Mouse (Mus musculus) cerebral cortex, adult 2 months (tissue): ENCODE measurements around the gene Polr3c.

Experiments
- WGBS: fragments of 180-500 bp; shearing (Covaris S2); methylation state at CpG from one replicate; pipeline ENCODE4 v1.1.7; 2018; 5-methylcytosine and 5-hydroxymethylcytosine counted together

Gene Polr3c

DNA sequence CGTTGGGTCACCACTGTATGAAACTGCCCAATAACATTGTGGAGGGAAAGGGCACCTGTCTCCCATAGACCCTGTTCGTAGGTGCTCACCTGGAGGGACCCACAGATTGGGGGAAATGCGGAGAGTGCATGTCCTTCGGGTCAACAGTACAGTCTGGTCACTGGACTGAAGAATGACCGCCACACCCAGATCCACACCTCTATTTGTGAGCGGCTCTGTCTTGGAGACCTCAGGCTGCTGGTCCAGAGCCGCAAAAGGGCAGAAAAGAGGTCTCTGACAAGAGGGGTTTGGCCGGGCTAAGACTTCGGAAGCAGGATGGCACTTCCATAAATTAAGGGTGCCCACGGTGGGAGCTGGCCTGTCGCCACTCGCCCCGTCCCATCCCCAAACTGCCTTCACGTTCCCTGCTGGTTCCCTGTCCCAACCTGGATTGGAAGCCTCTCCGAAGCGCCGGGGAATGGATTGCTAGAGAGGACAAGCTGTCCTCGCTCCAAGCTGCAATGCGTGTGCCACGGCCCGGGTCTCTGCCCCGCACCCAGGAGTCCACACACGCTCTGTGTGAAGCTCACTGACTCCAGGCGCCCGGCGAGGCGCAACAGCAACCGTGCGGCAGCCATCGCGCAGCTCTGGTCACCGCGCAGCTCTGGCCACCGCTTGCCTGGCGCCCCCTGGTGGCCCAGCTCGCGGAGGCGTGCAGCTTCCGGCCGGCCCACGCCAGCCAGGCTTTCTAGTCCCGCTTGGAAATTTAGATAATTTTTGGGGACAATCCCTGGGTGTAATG, 19.3 kb downstream of the Polr3c start, which contains the start of gene Nudt17:
Nudt17 (minus strand) TSS at position 660 of the 781 bp plus-strand sequence.
- 5% methylated on average over 42 of the region's 42 CpGs for WGBS

DNA sequence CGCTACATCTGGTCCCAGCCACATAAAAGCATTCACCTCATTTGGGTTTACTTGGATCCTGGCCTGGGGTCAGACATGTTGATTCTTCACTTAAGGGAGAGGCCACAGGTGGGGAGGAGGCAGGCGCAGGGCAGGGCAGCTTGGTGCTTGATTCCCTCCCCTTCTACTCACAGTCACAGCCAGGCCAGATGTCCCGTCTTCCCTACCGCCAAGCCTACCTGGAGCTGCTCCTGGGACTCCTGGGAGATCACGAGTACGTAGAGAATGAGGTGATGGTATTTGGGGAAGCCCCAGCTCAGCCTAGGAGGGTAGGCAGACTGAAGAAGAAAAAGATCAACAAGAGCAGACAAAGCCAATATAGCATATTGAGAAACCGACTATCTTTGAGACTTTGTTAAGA, 20.4 kb downstream of the Polr3c start:
- WGBS = 78% methylated on average over 7 of the region's 7 CpGs

DNA sequence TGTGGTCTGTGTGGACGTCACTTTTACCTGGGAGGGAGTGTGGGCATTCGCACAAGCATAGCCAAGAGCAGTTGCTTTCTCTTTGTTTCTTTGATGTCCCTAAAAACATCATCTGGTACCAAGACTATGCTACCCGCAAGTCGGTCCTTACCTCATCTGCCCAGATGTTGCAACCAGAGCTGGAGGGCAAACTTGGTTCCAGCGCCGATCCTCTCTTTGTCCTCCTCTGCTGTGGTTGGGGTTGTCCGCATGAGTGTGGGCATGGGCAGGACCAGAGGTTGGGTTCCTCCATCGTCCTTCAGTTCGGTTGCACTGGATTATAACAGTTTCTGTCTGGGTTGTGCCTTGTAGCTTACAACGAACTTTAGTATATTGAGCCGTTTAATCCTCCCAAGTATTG, 21.2 kb downstream of the Polr3c start:
- 90% methylated on average over 11 of the region's 11 CpGs for WGBS

DNA sequence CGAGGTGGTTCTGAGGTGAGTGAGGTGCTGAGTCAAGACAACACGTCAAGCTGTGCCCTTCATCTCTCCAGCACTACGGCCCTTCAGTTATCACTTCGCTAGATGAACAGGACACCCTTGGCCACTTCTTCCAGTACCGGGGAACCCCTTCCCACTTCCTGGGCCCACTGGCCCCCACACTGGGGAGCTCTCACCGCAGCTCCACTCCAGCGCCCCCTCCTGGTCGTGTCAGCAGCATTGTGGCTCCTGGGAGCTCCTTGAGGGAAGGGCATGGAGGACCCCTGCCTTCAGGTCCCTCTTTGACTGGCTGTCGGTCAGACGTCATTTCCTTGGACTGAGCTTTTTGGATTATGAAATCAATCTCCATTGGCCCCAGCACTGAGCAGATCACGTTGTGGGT, 22.6 kb downstream of the Polr3c start:
- WGBS = 66% methylated on average over 11 of the region's 11 CpGs

DNA sequence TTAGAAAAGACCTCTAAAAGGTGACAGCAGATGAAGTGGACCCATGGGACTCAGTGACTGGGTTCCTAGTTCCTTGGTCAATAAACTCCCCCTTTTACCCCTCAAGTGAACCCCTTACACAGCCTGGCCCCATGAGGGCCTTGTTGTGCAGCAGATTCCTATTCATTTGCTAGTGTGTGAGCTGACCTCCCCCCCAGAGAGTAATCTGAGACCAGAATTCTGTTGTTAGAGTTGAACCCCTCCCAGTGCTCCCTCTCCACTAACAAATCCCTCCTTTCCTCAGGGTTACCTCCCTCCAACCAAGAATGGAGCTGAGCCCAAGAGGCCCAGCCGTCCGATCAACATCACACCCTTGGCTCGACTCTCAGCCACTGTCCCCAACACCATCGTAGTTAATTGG, 26.4 kb downstream of the Polr3c start:
- WGBS = 88% methylated on average over 4 of the region's 4 CpGs

DNA sequence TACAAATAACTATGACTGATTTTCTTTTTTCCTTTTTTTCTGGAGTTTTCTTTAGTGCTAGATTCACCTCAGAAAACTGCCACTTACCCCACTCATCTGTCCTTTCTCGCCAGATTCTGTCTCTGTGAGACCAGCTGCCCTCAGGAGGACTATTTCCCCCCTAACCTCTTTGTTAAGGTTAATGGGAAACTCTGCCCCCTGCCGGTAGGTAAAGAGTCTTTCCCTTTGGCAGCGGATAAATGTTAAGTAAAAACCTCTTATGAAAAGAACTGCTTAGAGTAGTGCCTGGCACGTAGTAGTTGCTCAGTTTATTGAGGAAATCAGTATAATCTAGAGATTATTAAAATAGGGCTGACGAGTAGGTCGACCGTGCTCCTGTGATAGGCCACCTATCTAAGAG, 27.1 kb downstream of the Polr3c start:
- WGBS = 62% methylated on average over 7 of the region's 7 CpGs

DNA sequence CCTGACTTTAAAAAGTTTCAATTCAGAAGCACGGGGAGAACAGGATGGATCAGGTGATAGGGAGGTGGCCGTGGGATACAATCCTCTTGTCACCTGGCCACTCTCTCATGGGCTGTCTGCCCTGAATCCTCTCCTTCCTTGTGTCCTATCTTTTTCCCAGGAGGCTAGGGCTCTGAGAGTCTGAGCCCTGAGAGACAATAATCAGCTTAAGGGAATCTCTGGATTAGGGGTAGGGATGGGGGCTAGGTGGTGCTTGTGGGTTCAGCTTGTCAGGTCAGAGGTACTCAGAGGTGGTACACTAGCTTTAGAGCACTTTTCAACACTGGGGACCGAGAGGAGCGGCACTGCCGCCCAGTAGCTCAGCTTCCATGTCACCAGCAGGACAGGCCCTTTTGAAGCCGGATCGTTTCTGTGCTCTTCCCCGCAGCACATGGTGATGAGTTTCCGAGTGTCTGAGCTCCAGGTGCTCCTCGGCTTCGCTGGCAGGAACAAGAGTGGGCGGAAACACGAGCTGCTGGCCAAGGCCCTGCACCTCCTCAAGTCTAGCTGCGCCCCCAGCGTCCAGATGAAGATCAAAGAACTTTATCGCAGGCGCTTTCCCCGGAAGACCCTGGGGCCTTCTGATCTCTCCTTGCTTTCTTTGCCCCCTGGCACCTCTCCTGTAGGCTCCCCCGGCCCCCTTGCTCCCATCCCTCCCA, 28.3 kb downstream of the Polr3c start:
- WGBS = 51% methylated on average over 19 of the region's 19 CpGs

DNA sequence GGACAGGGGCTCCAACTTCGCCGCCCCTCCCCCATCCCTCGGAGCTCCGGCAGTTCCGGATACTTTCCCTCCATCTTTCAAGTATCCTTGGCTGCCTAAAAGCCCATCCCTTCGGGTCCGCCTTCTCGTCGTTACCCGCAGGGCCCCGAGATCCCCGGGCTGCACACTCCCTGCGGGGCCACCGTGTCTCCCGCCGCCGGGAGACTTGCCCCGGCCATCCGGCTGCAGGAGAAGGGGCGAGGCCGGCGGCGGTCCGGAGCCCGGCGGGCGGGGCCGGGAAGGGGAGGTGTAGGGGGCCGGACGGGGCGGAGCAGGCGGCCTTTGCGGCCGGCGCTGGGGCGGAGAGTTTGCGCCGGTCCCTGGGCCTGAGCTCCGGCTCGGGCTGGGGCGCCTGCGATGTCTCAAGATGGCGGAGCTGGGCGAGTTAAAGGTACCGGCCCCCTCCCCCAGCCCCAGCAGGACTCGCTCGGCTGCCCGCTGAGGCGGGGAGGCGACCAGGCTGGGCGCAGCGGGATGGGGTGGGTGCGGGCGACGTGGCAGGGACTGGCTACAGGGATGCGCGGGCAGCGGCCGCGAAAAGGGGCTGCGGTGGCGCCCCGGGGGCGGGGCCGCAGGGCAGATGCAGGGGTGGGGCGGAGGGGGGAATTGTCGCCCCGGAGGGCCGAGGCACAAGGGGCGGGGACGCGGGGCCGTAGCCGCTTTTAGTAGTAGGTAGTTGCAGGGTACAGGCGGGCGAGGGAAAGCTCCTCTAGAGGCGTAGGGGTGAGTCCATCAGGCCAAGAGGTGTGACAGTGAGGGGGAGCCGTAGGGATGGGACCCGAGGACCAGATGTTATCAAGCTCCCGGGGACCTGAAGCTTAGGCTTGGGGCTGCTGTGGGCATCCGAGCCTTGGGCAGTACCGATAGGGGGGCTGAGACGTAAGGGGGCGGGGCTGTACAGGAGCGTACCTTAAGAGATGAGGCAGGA, 30.4 kb downstream of the Polr3c start:
- 1% methylated on average over 84 of the region's 85 CpGs for WGBS

DNA sequence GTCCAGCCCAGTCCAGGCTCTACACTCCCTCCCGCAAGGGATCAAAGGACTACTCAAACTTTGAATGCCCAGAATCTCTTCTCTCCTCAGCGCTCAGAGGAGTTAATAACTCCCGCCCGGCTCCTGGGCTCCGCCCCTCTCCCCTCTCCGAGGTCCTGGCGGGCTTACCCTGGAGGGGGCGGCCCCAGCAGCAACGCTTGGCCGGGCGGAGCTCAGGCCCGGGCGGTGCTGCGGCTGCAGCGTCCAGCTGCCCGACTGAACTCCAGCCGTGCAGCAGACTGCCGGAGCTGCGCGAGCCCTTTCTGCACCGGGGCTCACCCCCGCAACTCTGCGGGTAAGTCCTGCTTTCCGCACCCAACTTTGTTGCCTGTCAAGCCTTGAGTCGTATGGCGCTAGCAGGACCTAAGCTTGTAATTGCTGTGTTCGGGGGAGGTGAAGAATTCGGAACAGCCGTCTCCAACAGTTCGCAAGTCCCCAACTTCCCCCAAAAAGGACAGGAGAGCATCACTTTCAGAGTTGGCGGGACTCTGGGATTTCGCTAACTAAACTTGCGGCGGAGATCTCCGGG, 31.1 kb downstream of the Polr3c start, which contains the start of gene Pias3:
Pias3 (plus strand) TSS at position 187 of the 568 bp plus-strand sequence.
- under 1% methylated on average over 35 of the region's 35 CpGs for WGBS

DNA sequence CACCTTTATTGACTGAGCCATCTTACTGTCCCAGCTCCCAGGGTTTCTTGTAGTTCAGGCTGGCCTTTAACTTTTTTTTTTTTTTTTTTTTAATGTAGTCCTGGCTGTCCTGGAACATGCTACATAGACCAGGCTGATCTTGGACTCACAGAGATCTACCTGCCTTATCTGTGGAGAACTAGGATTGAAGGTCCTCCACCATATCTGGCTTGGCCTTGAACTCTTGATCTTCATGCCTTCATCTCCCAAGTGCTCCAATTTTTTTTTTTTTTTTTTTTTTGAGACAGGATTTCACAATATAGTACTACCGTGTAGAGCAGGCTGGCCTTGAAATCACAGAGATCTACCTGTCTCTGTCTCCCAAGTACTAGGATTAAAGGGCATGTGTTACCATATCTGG, 33.8 kb downstream of the Polr3c start:
- WGBS = 94% methylated on average over 1 of the region's 1 CpGs

DNA sequence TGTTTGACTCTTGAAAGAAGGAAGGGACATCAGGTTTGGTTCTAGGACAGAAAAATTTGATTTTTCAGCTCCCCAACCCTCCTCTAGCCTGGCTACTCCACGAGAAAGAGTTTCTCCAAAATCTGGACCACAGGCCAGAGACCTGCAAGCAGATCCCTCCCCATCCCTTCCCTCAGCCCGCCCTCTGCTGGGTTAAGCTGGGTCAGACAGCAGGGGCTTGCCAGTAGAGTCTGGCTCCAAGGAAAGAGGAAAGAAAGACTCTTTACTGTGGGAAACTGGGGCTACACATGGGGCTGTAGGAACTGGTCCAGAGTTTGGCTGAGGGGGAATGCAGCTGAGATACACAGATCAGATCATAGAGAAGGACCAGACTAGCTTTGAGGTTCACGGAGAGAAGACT, 34.9 kb downstream of the Polr3c start:
- WGBS = 43% methylated on average over 3 of the region's 3 CpGs

DNA sequence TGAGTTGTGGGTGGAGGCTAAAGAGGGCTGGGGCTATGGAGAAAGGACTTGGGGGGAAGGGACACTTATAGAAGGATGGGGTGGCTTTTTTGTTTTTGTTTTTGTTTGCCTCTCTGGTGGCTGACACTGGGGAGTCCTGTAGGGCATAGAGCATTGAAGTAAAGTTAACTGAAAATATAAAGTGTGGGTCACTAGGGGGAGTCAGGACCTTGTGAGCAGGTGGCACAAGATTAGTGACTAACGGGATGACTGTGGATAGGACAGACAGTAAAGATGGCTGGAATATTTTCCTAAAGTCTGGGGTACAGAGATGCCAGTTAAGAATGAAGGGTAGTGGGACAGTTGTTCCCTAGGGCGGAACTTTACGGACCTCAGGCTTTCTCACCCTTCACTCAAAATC, 37.1 kb downstream of the Polr3c start:
- WGBS = 69% methylated on average over 3 of the region's 3 CpGs

DNA sequence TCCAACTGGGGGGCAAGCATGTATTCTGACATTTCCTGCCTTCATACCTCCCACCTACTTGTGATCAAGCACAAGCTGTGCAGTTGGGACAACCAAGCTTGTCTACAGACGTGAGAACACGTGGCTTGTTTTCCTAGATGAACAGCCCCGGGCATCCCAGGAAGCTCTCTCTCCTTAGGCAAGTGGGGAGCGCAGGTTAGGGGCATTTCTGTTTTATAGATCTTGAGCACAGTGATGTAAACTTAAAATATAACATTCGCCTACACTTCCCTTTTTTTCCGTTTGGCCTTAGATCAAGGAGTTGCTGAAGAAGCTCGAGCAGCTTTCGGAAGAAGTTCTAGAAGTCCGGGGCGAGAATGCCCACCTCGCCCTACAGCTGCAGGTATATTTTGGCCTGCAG, 38.6 kb downstream of the Polr3c start:
- 51% methylated on average over 11 of the region's 11 CpGs for WGBS

DNA sequence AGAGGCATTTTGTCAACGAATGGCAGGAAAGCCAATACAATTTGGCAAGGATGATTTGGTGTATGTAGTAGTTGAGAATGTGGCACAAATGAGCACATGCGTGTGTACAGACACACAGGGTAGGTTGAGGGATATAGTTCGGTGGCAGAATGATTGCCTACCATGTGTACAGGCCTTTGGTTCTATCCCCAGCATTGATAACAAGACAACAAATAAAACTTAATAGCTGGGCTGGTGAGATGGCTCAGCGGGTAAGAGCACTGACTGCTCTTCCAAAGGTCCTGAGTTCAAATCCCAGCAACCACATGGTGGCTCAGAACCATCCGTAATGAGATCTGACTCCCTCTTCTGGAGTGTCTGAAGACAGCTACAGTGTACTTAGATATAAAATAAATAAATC, 41.4 kb downstream of the Polr3c start:
- 93% methylated on average over 5 of the region's 5 CpGs for WGBS

DNA sequence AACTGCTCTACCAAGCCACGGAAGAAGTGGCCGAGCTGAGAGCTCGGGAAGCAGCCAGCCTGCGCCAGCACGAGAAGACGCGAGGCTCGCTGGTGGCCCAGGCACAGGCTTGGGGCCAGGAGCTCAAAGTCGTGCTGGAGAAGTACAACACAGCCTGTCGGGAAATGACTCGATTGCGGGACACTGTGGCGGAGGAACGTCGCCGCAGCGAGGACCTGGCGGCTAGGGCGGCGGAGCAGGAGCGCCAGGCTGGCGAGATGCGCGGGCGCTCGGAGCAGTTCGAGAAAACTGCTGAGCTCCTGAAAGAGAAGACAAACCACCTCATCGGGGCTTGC, 42.6 kb downstream of the Polr3c start:
- 49% methylated on average over 28 of the region's 28 CpGs for WGBS

DNA sequence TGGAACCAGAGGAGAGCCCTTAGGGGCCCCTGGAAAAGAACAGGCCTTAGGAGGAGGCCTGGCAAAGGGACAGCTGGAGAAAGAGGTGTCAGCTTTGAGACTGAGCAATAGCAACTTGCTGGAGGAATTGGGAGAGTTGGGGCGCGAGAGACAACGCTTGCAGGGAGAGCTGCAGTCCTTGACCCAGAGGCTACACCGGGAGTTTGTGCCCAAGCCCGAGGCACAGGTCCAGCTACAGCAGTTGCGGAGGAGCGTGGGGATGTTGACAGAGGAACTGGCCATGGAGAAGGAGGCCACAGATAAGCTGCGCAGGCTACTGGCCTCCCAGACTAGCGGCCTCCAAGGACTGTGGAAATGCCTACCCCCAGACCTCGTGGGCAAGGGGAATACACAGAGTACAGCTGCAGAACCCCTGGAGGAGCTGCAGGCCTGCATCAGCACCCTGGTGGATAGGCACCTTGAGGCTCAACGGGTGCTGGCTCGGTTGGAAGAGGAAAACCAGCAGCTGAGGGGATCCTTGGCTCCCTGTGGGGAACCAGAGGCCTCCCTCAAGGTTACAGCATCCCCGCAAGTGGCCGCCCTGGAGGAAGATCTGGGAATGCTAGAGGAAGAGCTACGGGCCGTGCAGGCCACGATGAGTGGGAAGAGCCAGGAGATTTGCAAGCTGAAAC, 43.1 kb downstream of the Polr3c start:
- WGBS = 71% methylated on average over 17 of the region's 17 CpGs

DNA sequence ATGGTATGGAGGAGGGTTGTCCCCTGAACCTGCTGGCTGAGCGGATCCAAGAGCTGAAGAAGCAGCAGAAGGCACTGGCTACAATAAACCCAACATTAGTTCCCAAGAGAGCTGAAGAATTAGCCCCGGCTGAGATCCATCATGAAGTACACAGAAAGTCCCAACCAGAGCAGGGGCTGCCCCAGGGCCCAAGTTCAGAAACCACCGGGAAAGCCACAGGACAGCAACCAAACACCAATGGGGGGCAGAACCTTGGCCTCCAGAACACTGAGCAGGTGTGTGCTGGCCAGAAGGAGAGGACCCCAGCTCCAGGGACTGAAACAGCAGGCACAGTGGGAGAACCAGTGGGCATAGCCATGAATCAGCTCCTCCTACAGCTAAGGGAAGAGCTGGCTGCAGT, 43.9 kb downstream of the Polr3c start:
- 92% methylated on average over 3 of the region's 3 CpGs for WGBS

DNA sequence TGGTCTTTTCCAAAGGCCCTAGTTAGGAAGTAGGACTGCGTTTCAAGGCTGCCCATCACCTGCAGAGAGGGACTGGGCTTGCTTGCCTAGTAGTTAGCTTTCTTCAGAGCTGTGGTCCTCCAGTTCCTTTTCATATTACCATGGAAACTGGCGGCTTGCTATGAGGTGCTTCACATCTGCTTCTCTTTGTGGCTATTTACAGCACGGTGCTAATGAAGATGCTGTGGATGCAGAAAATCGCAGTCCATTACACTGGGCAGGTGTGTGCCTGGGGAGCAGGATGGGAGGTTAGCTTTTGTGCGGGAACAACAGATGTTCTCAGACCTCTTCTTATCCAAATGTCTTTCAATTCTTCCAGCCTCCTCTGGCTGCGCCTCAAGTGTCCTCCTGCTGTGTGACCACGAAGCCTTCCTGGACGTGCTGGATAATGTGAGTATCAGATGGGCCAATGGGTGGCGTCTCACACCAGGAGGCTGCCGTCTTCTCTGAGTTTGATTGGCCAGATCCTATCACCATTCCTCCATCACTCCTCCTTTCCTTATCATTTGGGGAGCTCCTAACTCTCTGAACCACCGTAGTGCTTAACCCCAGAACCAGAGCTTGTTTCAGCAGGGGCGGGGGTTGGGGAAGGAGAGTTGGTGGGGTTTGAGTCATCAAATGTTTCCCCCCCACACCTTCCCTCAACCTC, 47.0 kb downstream of the Polr3c start:
- 45% methylated on average over 12 of the region's 12 CpGs for WGBS

DNA sequence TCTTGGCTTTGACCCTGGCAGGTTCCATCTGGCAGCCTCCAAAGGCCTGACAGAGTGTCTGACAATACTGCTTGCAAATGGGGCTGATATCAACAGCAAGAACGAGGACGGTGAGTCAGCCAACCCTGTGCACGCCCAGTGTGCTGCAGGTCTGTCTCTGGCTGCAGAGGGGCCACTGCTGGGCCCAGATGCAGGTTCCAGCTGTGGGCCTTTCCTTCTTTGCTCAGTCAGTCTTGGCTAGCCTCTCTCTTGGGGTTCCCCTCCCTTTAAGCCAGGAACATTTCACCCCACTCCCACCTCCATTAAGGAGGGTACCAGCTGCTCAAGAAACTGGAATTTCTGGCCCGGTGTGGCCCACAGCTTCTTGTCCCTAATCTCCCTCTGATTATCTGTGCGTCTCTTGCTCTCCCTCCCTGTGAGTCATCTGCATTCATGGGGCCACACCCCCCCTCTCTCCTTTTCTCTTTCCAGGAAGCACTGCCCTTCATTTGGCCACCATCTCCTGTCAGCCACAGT, 48.2 kb downstream of the Polr3c start:
- whole genome bisulfite sequencing = 57% methylated on average over 5 of the region's 5 CpGs

DNA sequence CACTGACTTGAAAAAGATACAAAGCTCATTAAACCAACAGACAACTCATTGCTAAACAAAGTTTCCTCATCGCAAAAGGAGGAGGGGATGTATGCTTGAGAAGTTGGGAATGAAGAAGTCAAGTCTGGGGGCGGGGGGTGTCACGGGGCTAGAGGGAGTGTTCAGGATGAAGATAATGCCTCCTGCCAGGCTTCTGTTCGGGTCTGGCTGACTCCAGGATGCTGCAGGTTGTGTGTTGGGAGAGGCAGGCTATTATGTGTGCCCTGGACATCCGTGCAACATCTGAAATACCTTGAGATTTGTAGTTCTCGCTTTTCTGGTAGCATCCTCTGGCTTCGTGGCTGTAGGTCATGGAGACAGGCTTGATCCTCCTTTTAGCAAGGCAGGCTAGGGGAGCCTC, 49.0 kb downstream of the Polr3c start:
- 82% methylated on average over 7 of the region's 7 CpGs for WGBS
